Mouse (Mus musculus): ENCODE results near the gene Hist1h2bb. TPM values are rescaled to one million over a fixed set of nuclear protein-coding genes. Genes with fewer than 3 reads are reported as not detected.
"Not testable (repeated sequence)": the region's sequence is repeated elsewhere in the genome, so short reads cannot be mapped to it uniquely, and the experiment has no call there.

Hist1h2bb gene
- polyA plus RNA-seq, 1 experiment from 2014 or later = 4.6 TPM

- ATAC-seq (replicated peaks; ENCODE audit: low FRiP score) = no peak
- Histone ChIP-seq H3K4me3 (ENCODE audit: low read depth, low read length) (no peak overlapping the region), H3K4me1 (replicated peaks; ENCODE audit: control insufficient read depth, insufficient read depth, low read length) (peaks cover 24% of the 10 kb centered on the region; the same call in 1 of the 2 replicates), H3K4me2 (peak overlapping the region; percentile 72), H3K36me3 (ENCODE audit: control insufficient read depth, insufficient read depth, low read length) (no peaks in the 10 kb centered on the region), H3K27ac (ENCODE audit: low read depth, low read length) (peak overlapping the region; percentile 99), H3K9me3 (ENCODE audit: control insufficient read depth, low read length) (no peaks in the 10 kb centered on the region), H3K27me3 (replicated peaks; ENCODE audit: control insufficient read depth, insufficient read depth, low read length) (no peaks in the 10 kb centered on the region), H3K9ac (ENCODE audit: low read depth, low read length) (peak overlapping the region; percentile 38)
- 44% methylated on average over 3 of the region's 3 CpGs for WGBS
- DNase-seq (ENCODE audit: low spot score) = no peak
Observed at GRCm38 (mm10) chr13:23757921-23758320, 11.4 kb downstream of the Hist1h2bb start.

- no peaks in the 10 kb centered on the region for H3K9me3 ChIP-seq (ENCODE audit: control insufficient read depth, low read length)
- H3K4me1 ChIP-seq (replicated peaks; ENCODE audit: control insufficient read depth, insufficient read depth, low read length) = peaks cover 36% of the 10 kb centered on the region
- H3K4me3 ChIP-seq (ENCODE audit: low read depth, low read length) = no peak overlapping the region
- no peaks in the 10 kb centered on the region for H3K27me3 ChIP-seq (replicated peaks; ENCODE audit: control insufficient read depth, insufficient read depth, low read length)
- DNase-seq (ENCODE audit: low spot score) (no peak), ATAC-seq (replicated peaks; ENCODE audit: low FRiP score) (no peak)
- 81% methylated on average over 3 of the region's 3 CpGs for WGBS
- peak overlapping the region; percentile 99 for H3K27ac ChIP-seq (ENCODE audit: low read depth, low read length)
- H3K4me2 ChIP-seq = peak overlapping the region; percentile 84; the same call in 1 of the 2 replicates
- H3K36me3 ChIP-seq (ENCODE audit: control insufficient read depth, insufficient read depth, low read length) = no peaks in the 10 kb centered on the region
- no peak overlapping the region for H3K9ac ChIP-seq (ENCODE audit: low read depth, low read length)
Observed at GRCm38 (mm10) chr13:23759251-23759771, 12.8 kb downstream of the Hist1h2bb start.

- Histone ChIP-seq H3K4me1 (replicated peaks; ENCODE audit: control insufficient read depth, insufficient read depth, low read length) (peaks cover 42% of the 10 kb centered on the region), H3K9ac (ENCODE audit: low read depth, low read length) (peak overlapping the region; percentile 87), H3K9me3 (ENCODE audit: control insufficient read depth, low read length) (no peaks in the 10 kb centered on the region), H3K27me3 (replicated peaks; ENCODE audit: control insufficient read depth, insufficient read depth, low read length) (no peaks in the 10 kb centered on the region), H3K4me3 (ENCODE audit: low read depth, low read length) (peak overlapping the region; percentile 53; the same call in 1 of the 2 replicates), H3K27ac (ENCODE audit: low read depth, low read length) (peak overlapping the region; percentile 99), H3K36me3 (ENCODE audit: control insufficient read depth, insufficient read depth, low read length) (no peaks in the 10 kb centered on the region), H3K4me2 (peak overlapping the region; percentile 84)
- 64% methylated on average over 1 of the region's 1 CpGs for WGBS
- DNase-seq (ENCODE audit: low spot score) (peak; percentile 60), ATAC-seq (replicated peaks; ENCODE audit: low FRiP score) (no peak)
Observed at GRCm38 (mm10) chr13:23759916-23760239, 13.3 kb downstream of the Hist1h2bb start.

GRCm38 (mm10) chr13:23760240-23760971 is 13.9 kb downstream of the Hist1h2bb start:
- Histone ChIP-seq H3K9me3 (ENCODE audit: control insufficient read depth, low read length) (no peaks in the 10 kb centered on the region), H3K4me2 (peak overlapping the region; percentile 84), H3K36me3 (ENCODE audit: control insufficient read depth, insufficient read depth, low read length) (no peaks in the 10 kb centered on the region), H3K27ac (ENCODE audit: low read depth, low read length) (peak overlapping the region; percentile 99), H3K4me3 (ENCODE audit: low read depth, low read length) (peak overlapping the region; percentile 53), H3K9ac (ENCODE audit: low read depth, low read length) (peak overlapping the region; percentile 87), H3K4me1 (replicated peaks; ENCODE audit: control insufficient read depth, insufficient read depth, low read length) (peaks cover 43% of the 10 kb centered on the region), H3K27me3 (replicated peaks; ENCODE audit: control insufficient read depth, insufficient read depth, low read length) (no peaks in the 10 kb centered on the region)
- ATAC-seq (replicated peaks; ENCODE audit: low FRiP score) (no peak; the same call in 1 of the 2 replicates), DNase-seq (ENCODE audit: low spot score) (no peak)
- 1% methylated on average over 20 of the region's 27 CpGs for WGBS

GRCm38 (mm10) chr13:23760972-23761864 is 14.7 kb downstream of the Hist1h2bb start, which contains the start of gene Hist1h4a:
Gene Hist1h4a, minus strand, starts transcription at chr13:23761230.
- no peaks in the 10 kb centered on the region for H3K9me3 ChIP-seq (ENCODE audit: control insufficient read depth, low read length)
- H3K36me3 ChIP-seq (ENCODE audit: control insufficient read depth, insufficient read depth, low read length) = no peaks in the 10 kb centered on the region
- DNase-seq (ENCODE audit: low spot score) (peak; percentile 100), ATAC-seq (replicated peaks; ENCODE audit: low FRiP score) (peak; percentile 65)
- WGBS = 0% methylated on average over 65 of the region's 72 CpGs
- no peaks in the 10 kb centered on the region for H3K27me3 ChIP-seq (replicated peaks; ENCODE audit: control insufficient read depth, insufficient read depth, low read length)
- H3K27ac ChIP-seq (ENCODE audit: low read depth, low read length) = peak within 1 kb of the TSS; percentile 99
- H3K9ac ChIP-seq (ENCODE audit: low read depth, low read length) = peak within 1 kb of the TSS; percentile 87
- H3K4me3 ChIP-seq (ENCODE audit: low read depth, low read length) = peak within 1 kb of the TSS; percentile 53
- peak within 1 kb of the TSS; percentile 84 for H3K4me2 ChIP-seq
- H3K4me1 ChIP-seq (replicated peaks; ENCODE audit: control insufficient read depth, insufficient read depth, low read length) = peaks cover 40% of the 10 kb centered on the region

GRCm38 (mm10) chr13:23761871-23762821 is 15.6 kb downstream of the Hist1h2bb start, which contains the start of gene Hist1h3a:
Gene Hist1h3a, minus strand, starts transcription at chr13:23762386.
- Histone ChIP-seq H3K27ac (ENCODE audit: low read depth, low read length) (peak within 1 kb of the TSS; percentile 99), H3K4me2 (peak within 1 kb of the TSS; percentile 84), H3K4me3 (ENCODE audit: low read depth, low read length) (peak within 1 kb of the TSS; percentile 56), H3K9ac (ENCODE audit: low read depth, low read length) (peak within 1 kb of the TSS; percentile 83), H3K4me1 (replicated peaks; ENCODE audit: control insufficient read depth, insufficient read depth, low read length) (peaks cover 40% of the 10 kb centered on the region)
- under 1% methylated on average over 29 of the region's 52 CpGs for WGBS
- H3K9me3 ChIP-seq (ENCODE audit: control insufficient read depth, low read length); H3K36me3 ChIP-seq (ENCODE audit: control insufficient read depth, insufficient read depth, low read length); H3K27me3 ChIP-seq (replicated peaks; ENCODE audit: control insufficient read depth, insufficient read depth, low read length): not testable (repeated sequence)
- peak; percentile 66 for DNase-seq (ENCODE audit: low spot score)
- peak; percentile 67 for ATAC-seq (replicated peaks; ENCODE audit: low FRiP score)

- no peak for DNase-seq (ENCODE audit: low spot score)
- 2% methylated on average over 10 of the region's 10 CpGs for WGBS
Observed at GRCm38 (mm10) chr13:23763242-23763585, 16.7 kb downstream of the Hist1h2bb start.

More at GRCm38 (mm10) chr13:23763242-23763585, 16.7 kb downstream of the Hist1h2bb start:
- H3K36me3 ChIP-seq (ENCODE audit: control insufficient read depth, insufficient read depth, low read length) = no peaks in the 10 kb centered on the region
- H3K4me3 ChIP-seq (ENCODE audit: low read depth, low read length) = peak overlapping the region; percentile 56
- H3K27ac ChIP-seq (ENCODE audit: low read depth, low read length) = peak overlapping the region; percentile 99
- H3K4me1 ChIP-seq (replicated peaks; ENCODE audit: control insufficient read depth, insufficient read depth, low read length) = peaks cover 34% of the 10 kb centered on the region
- H3K4me2 ChIP-seq = peak overlapping the region; percentile 84
- H3K9ac ChIP-seq (ENCODE audit: low read depth, low read length) = peak overlapping the region; percentile 83
- H3K27me3 ChIP-seq (replicated peaks; ENCODE audit: control insufficient read depth, insufficient read depth, low read length) = no peaks in the 10 kb centered on the region
- no peaks in the 10 kb centered on the region for H3K9me3 ChIP-seq (ENCODE audit: control insufficient read depth, low read length)
- ATAC-seq (replicated peaks; ENCODE audit: low FRiP score) = no peak

Measured in liver, embryonic 11.5 days (tissue).